Mouse (Mus musculus): Measurements from ENCODE around the gene Ube3c. TPM values are rescaled to one million over a fixed set of nuclear protein-coding genes. Genes with fewer than 3 reads are reported as not detected.

Gene Ube3c
- polyA plus RNA-seq, 1 experiment from 2014 or later: 28.5 TPM

- no peak overlapping the region for H3K27ac ChIP-seq
- no peak overlapping the region for H3K4me2 ChIP-seq
- no peak overlapping the region for H3K9ac ChIP-seq
- H3K9me3 ChIP-seq (replicated peaks): no peaks in the 10 kb centered on the region
- H3K27me3 ChIP-seq: no peaks in the 10 kb centered on the region
- no peaks in the 10 kb centered on the region for H3K4me1 ChIP-seq
- H3K36me3 ChIP-seq: 0 out of 2 replicates have a peak, but pooled peaks cover 7% of the 10 kb centered on the region
- no peak overlapping the region for H3K4me3 ChIP-seq (replicated peaks)
- WGBS: 88% methylated on average over 4 of the region's 4 CpGs
- ATAC-seq (replicated peaks; ENCODE audit: low FRiP score): no peak
Observed at GRCm38 (mm10) chr5:29685085-29685484, 116.0 kb downstream of the Ube3c start.

GRCm38 (mm10) chr5:29687671-29688070, 118.6 kb downstream of the Ube3c start:
- 53% methylated on average over 3 of the region's 3 CpGs for whole genome bisulfite sequencing
- ATAC-seq (replicated peaks; ENCODE audit: low FRiP score): peak; percentile 62; the same call in 1 of the 2 replicates
- no peak overlapping the region for H3K27ac ChIP-seq

GRCm38 (mm10) chr5:29688352-29688751, 119.3 kb downstream of the Ube3c start:
- Histone ChIP-seq H3K27me3 (no peaks in the 10 kb centered on the region), H3K9me3 (replicated peaks) (no peaks in the 10 kb centered on the region), H3K4me1 (no peaks in the 10 kb centered on the region), H3K4me3 (replicated peaks) (no peak overlapping the region), H3K36me3 (no peaks in the 10 kb centered on the region), H3K27ac (no peak overlapping the region), H3K9ac (no peak overlapping the region), H3K4me2 (no peak overlapping the region)
- no peak for ATAC-seq (replicated peaks; ENCODE audit: low FRiP score)
- WGBS: 50% methylated on average over 7 of the region's 7 CpGs

More at GRCm38 (mm10) chr5:29687671-29688070, 118.6 kb downstream of the Ube3c start:
- Histone ChIP-seq H3K9ac (no peak overlapping the region), H3K4me1 (no peaks in the 10 kb centered on the region), H3K4me3 (replicated peaks) (no peak overlapping the region), H3K36me3 (no peaks in the 10 kb centered on the region), H3K9me3 (replicated peaks) (no peaks in the 10 kb centered on the region), H3K27me3 (no peaks in the 10 kb centered on the region), H3K4me2 (no peak overlapping the region)

- no peak for ATAC-seq (replicated peaks; ENCODE audit: low FRiP score)
- Histone ChIP-seq H3K4me3 (replicated peaks) (no peak overlapping the region), H3K27ac (no peak overlapping the region), H3K9ac (no peak overlapping the region), H3K4me2 (no peak overlapping the region), H3K4me1 (no peaks in the 10 kb centered on the region), H3K9me3 (replicated peaks) (no peaks in the 10 kb centered on the region), H3K27me3 (no peaks in the 10 kb centered on the region), H3K36me3 (no peaks in the 10 kb centered on the region)
- WGBS: 82% methylated on average over 4 of the region's 4 CpGs
Observed at GRCm38 (mm10) chr5:29698493-29698892, 129.5 kb downstream of the Ube3c start.

- ATAC-seq (replicated peaks; ENCODE audit: low FRiP score): no peak
- 83% methylated on average over 2 of the region's 2 CpGs for WGBS
Observed at GRCm38 (mm10) chr5:29699520-29700202, 130.6 kb downstream of the Ube3c start.

GRCm38 (mm10) chr5:29707241-29707640, 138.2 kb downstream of the Ube3c start:
- no peak for ATAC-seq (replicated peaks; ENCODE audit: low FRiP score)
- Histone ChIP-seq H3K4me1 (no peaks in the 10 kb centered on the region), H3K4me3 (replicated peaks) (no peak overlapping the region), H3K27ac (no peak overlapping the region), H3K9ac (no peak overlapping the region), H3K27me3 (no peaks in the 10 kb centered on the region), H3K4me2 (no peak overlapping the region), H3K36me3 (no peaks in the 10 kb centered on the region), H3K9me3 (replicated peaks) (no peaks in the 10 kb centered on the region)
- 85% methylated on average over 4 of the region's 4 CpGs for WGBS

More at GRCm38 (mm10) chr5:29699520-29700202, 130.6 kb downstream of the Ube3c start:
- no peaks in the 10 kb centered on the region for H3K9me3 ChIP-seq (replicated peaks)
- no peaks in the 10 kb centered on the region for H3K36me3 ChIP-seq
- no peaks in the 10 kb centered on the region for H3K27me3 ChIP-seq
- H3K27ac ChIP-seq: no peak overlapping the region
- H3K9ac ChIP-seq: no peak overlapping the region
- H3K4me1 ChIP-seq: no peaks in the 10 kb centered on the region
- no peak overlapping the region for H3K4me2 ChIP-seq
- no peak overlapping the region for H3K4me3 ChIP-seq (replicated peaks)

GRCm38 (mm10) chr5:29708258-29708657, 139.2 kb downstream of the Ube3c start:
- no peak for ATAC-seq (replicated peaks; ENCODE audit: low FRiP score)
- H3K27ac ChIP-seq: no peak overlapping the region

GRCm38 (mm10) chr5:29711631-29712030, 142.6 kb downstream of the Ube3c start:
- Histone ChIP-seq H3K36me3 (no peaks in the 10 kb centered on the region), H3K9ac (no peak overlapping the region), H3K4me2 (no peak overlapping the region), H3K9me3 (replicated peaks) (no peaks in the 10 kb centered on the region), H3K27me3 (no peaks in the 10 kb centered on the region), H3K4me3 (replicated peaks) (no peak overlapping the region), H3K4me1 (no peaks in the 10 kb centered on the region), H3K27ac (no peak overlapping the region)
- ATAC-seq (replicated peaks; ENCODE audit: low FRiP score): no peak

More at GRCm38 (mm10) chr5:29708258-29708657, 139.2 kb downstream of the Ube3c start:
- H3K36me3 ChIP-seq: no peaks in the 10 kb centered on the region
- no peak overlapping the region for H3K9ac ChIP-seq
- WGBS: 6% methylated on average over 5 of the region's 5 CpGs
- no peaks in the 10 kb centered on the region for H3K4me1 ChIP-seq
- no peak overlapping the region for H3K4me3 ChIP-seq (replicated peaks)
- no peaks in the 10 kb centered on the region for H3K27me3 ChIP-seq
- no peak overlapping the region for H3K4me2 ChIP-seq
- no peaks in the 10 kb centered on the region for H3K9me3 ChIP-seq (replicated peaks)

- ATAC-seq (replicated peaks; ENCODE audit: low FRiP score): no peak
- H3K4me1 ChIP-seq: no peaks in the 10 kb centered on the region
- 37% methylated on average over 1 of the region's 1 CpGs for WGBS
Observed at GRCm38 (mm10) chr5:29712906-29713305, 143.9 kb downstream of the Ube3c start.

GRCm38 (mm10) chr5:29721159-29721558, 152.1 kb downstream of the Ube3c start:
- WGBS: 16% methylated on average over 1 of the region's 1 CpGs
- Histone ChIP-seq H3K27ac (no peak overlapping the region), H3K9me3 (replicated peaks) (no peaks in the 10 kb centered on the region)

More at GRCm38 (mm10) chr5:29712906-29713305, 143.9 kb downstream of the Ube3c start:
- H3K27me3 ChIP-seq: no peaks in the 10 kb centered on the region
- H3K36me3 ChIP-seq: no peaks in the 10 kb centered on the region
- no peak overlapping the region for H3K4me2 ChIP-seq
- no peak overlapping the region for H3K27ac ChIP-seq
- no peak overlapping the region for H3K4me3 ChIP-seq (replicated peaks)
- no peaks in the 10 kb centered on the region for H3K9me3 ChIP-seq (replicated peaks)
- H3K9ac ChIP-seq: no peak overlapping the region

GRCm38 (mm10) chr5:29725369-29725768, 156.3 kb downstream of the Ube3c start:
- Histone ChIP-seq H3K27ac (no peak overlapping the region), H3K4me2 (no peak overlapping the region), H3K27me3 (no peaks in the 10 kb centered on the region), H3K9ac (no peak overlapping the region), H3K4me3 (replicated peaks) (no peak overlapping the region), H3K36me3 (no peaks in the 10 kb centered on the region), H3K9me3 (replicated peaks) (no peaks in the 10 kb centered on the region), H3K4me1 (no peaks in the 10 kb centered on the region)
- WGBS: 64% methylated on average over 2 of the region's 2 CpGs
- ATAC-seq (replicated peaks; ENCODE audit: low FRiP score): no peak

More at GRCm38 (mm10) chr5:29721159-29721558, 152.1 kb downstream of the Ube3c start:
- Histone ChIP-seq H3K27me3 (no peaks in the 10 kb centered on the region), H3K36me3 (no peaks in the 10 kb centered on the region), H3K4me2 (no peak overlapping the region), H3K4me1 (no peaks in the 10 kb centered on the region), H3K9ac (no peak overlapping the region), H3K4me3 (replicated peaks) (no peak overlapping the region)
- no peak for ATAC-seq (replicated peaks; ENCODE audit: low FRiP score)

Data from kidney, embryonic 15.5 days (tissue).